Mouse (Mus musculus): Measurements from ENCODE around the gene Flnb.

GRCm38 (mm10) chr14:7957049-7957448, 139.3 kb downstream of the Flnb start, which contains the start of gene Gm45521:
- no peak for TF ChIP-seq CTCF (IDR thresholded peaks at IDR 0.05; ENCODE audit: low read depth, low read length)
- TF ChIP-seq POLR2A (IDR thresholded peaks at IDR 0.05; ENCODE audit: borderline replicate concordance, low read depth, low read length) = no peak

Data from bone marrow macrophage, adult 2 months (primary cell).